Mouse (Mus musculus): ENCODE measurements around the gene Mdga2. TPM values are rescaled to one million over a fixed set of nuclear protein-coding genes. Genes with fewer than 3 reads are reported as not detected.

Mdga2 gene
- polyA plus RNA-seq, 1 experiment: 0.10 TPM

DNA sequence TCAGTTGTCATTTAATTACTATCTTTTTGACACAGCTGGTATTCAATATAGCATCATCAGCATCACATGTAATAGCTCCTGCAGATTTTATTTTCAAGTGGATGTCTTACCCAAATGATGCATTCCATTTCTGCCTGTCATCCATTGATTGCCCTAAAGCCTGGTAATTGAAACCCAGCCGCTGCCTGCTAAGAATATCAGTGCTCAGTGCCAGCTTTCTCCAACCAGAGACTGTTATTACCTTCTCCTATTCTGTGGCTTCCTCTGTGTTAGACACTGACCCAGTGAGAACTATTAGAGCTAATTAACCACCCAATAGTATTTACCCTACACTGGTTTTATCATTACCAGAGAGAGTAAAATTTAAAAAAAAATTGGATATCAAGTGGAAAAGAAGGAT, 333.7 kb downstream of the Mdga2 start:
- H3K36me3 ChIP-seq (ENCODE audit: control insufficient read depth, insufficient read depth, low read length): no peaks in the 10 kb centered on the region
- H3K27me3 ChIP-seq (ENCODE audit: control insufficient read depth, insufficient read depth, low read length): no peaks in the 10 kb centered on the region
- no peak overlapping the region for H3K4me3 ChIP-seq (ENCODE audit: low read depth, low read length)
- H3K4me1 ChIP-seq (ENCODE audit: control insufficient read depth, insufficient read depth, insufficient read length, low read length): no peaks in the 10 kb centered on the region
- H3K27ac ChIP-seq (ENCODE audit: insufficient read depth, low read depth, low read length): no peak overlapping the region
- TF ChIP-seq POLR2A (IDR thresholded peaks at IDR 0.05; ENCODE audit: low read depth, low read length) (no peak), CTCF (IDR thresholded peaks at IDR 0.05; ENCODE audit: extremely low read depth, insufficient read length, insufficient replicate concordance, low read depth, low read length) (no peak)
- WGBS: 72% methylated on average over 1 of the region's 1 CpGs

GRCm38 (mm10) chr12:66866199-66866598, 356.1 kb downstream of the Mdga2 start:
- Histone ChIP-seq H3K27ac (ENCODE audit: insufficient read depth, low read depth, low read length) (no peak overlapping the region), H3K4me1 (ENCODE audit: control insufficient read depth, insufficient read depth, insufficient read length, low read length) (no peaks in the 10 kb centered on the region), H3K27me3 (ENCODE audit: control insufficient read depth, insufficient read depth, low read length) (no peaks in the 10 kb centered on the region), H3K4me3 (ENCODE audit: low read depth, low read length) (no peak overlapping the region), H3K36me3 (ENCODE audit: control insufficient read depth, insufficient read depth, low read length) (no peaks in the 10 kb centered on the region)
- TF ChIP-seq POLR2A (IDR thresholded peaks at IDR 0.05; ENCODE audit: low read depth, low read length): no peak
- no peak for TF ChIP-seq CTCF (IDR thresholded peaks at IDR 0.05; ENCODE audit: extremely low read depth, insufficient read length, insufficient replicate concordance, low read depth, low read length)
- WGBS: 66% methylated on average over 3 of the region's 3 CpGs

GRCm38 (mm10) chr12:66853167-66853566, 369.2 kb downstream of the Mdga2 start:
- Histone ChIP-seq H3K27ac (ENCODE audit: insufficient read depth, low read depth, low read length) (no peak overlapping the region), H3K4me1 (ENCODE audit: control insufficient read depth, insufficient read depth, insufficient read length, low read length) (no peaks in the 10 kb centered on the region), H3K27me3 (ENCODE audit: control insufficient read depth, insufficient read depth, low read length) (no peaks in the 10 kb centered on the region), H3K36me3 (ENCODE audit: control insufficient read depth, insufficient read depth, low read length) (no peaks in the 10 kb centered on the region), H3K4me3 (ENCODE audit: low read depth, low read length) (no peak overlapping the region)
- 22% methylated on average over 3 of the region's 3 CpGs for WGBS
- TF ChIP-seq CTCF (IDR thresholded peaks at IDR 0.05; ENCODE audit: extremely low read depth, insufficient read length, insufficient replicate concordance, low read depth, low read length) (no peak), POLR2A (IDR thresholded peaks at IDR 0.05; ENCODE audit: low read depth, low read length) (no peak)

- WGBS: 57% methylated on average over 3 of the region's 3 CpGs
- H3K27me3 ChIP-seq (ENCODE audit: control insufficient read depth, insufficient read depth, low read length): no peaks in the 10 kb centered on the region
- H3K4me1 ChIP-seq (ENCODE audit: control insufficient read depth, insufficient read depth, insufficient read length, low read length): no peaks in the 10 kb centered on the region
- H3K4me3 ChIP-seq (ENCODE audit: low read depth, low read length): no peak overlapping the region
- TF ChIP-seq CTCF (IDR thresholded peaks at IDR 0.05; ENCODE audit: extremely low read depth, insufficient read length, insufficient replicate concordance, low read depth, low read length) (no peak), POLR2A (IDR thresholded peaks at IDR 0.05; ENCODE audit: low read depth, low read length) (no peak)
- H3K27ac ChIP-seq (ENCODE audit: insufficient read depth, low read depth, low read length): no peak overlapping the region
- no peaks in the 10 kb centered on the region for H3K36me3 ChIP-seq (ENCODE audit: control insufficient read depth, insufficient read depth, low read length)
Measured at GRCm38 (mm10) chr12:66840336-66840735, 382.0 kb downstream of the Mdga2 start.

GRCm38 (mm10) chr12:66755653-66756052, 466.7 kb downstream of the Mdga2 start:
- H3K27ac ChIP-seq (ENCODE audit: insufficient read depth, low read depth, low read length): no peak overlapping the region
- H3K4me1 ChIP-seq (ENCODE audit: control insufficient read depth, insufficient read depth, insufficient read length, low read length): no peaks in the 10 kb centered on the region
- no peak for TF ChIP-seq CTCF (IDR thresholded peaks at IDR 0.05; ENCODE audit: extremely low read depth, insufficient read length, insufficient replicate concordance, low read depth, low read length)
- no peaks in the 10 kb centered on the region for H3K36me3 ChIP-seq (ENCODE audit: control insufficient read depth, insufficient read depth, low read length)
- no peaks in the 10 kb centered on the region for H3K27me3 ChIP-seq (ENCODE audit: control insufficient read depth, insufficient read depth, low read length)
- H3K4me3 ChIP-seq (ENCODE audit: low read depth, low read length): no peak overlapping the region

DNA sequence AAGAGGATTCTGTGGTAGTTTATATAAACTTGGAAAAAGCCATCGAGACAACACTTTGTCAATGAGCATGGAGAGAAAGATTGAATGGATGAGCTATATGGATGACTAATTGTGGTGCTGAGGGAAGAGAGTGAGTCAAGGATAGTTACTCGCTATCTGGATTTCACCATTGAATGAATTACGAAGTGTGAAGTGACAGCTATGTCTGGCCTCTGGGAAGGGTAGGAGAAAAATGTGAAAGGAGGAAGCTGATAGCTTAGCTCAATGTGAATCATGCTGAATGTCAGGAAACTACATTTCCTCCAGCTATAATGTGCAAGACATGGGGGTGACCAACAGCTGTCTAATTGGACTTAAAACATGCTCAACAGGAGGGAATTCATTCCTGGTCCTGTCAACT, 487.8 kb downstream of the Mdga2 start:
- Histone ChIP-seq H3K27ac (ENCODE audit: insufficient read depth, low read depth, low read length) (no peak overlapping the region), H3K4me3 (ENCODE audit: low read depth, low read length) (no peak overlapping the region), H3K4me1 (ENCODE audit: control insufficient read depth, insufficient read depth, insufficient read length, low read length) (no peaks in the 10 kb centered on the region), H3K27me3 (ENCODE audit: control insufficient read depth, insufficient read depth, low read length) (no peaks in the 10 kb centered on the region), H3K36me3 (ENCODE audit: control insufficient read depth, insufficient read depth, low read length) (no peaks in the 10 kb centered on the region)
- WGBS: 64% methylated on average over 3 of the region's 3 CpGs
- TF ChIP-seq CTCF (IDR thresholded peaks at IDR 0.05; ENCODE audit: extremely low read depth, insufficient read length, insufficient replicate concordance, low read depth, low read length) (no peak), POLR2A (IDR thresholded peaks at IDR 0.05; ENCODE audit: low read depth, low read length) (no peak)

- WGBS: 87% methylated on average over 2 of the region's 2 CpGs
- Histone ChIP-seq H3K27me3 (ENCODE audit: control insufficient read depth, insufficient read depth, low read length) (no peaks in the 10 kb centered on the region), H3K36me3 (ENCODE audit: control insufficient read depth, insufficient read depth, low read length) (no peaks in the 10 kb centered on the region), H3K4me3 (ENCODE audit: low read depth, low read length) (no peak overlapping the region), H3K27ac (ENCODE audit: insufficient read depth, low read depth, low read length) (no peak overlapping the region), H3K4me1 (ENCODE audit: control insufficient read depth, insufficient read depth, insufficient read length, low read length) (no peaks in the 10 kb centered on the region)
- no peak for TF ChIP-seq CTCF (IDR thresholded peaks at IDR 0.05; ENCODE audit: extremely low read depth, insufficient read length, insufficient replicate concordance, low read depth, low read length)
- no peak for TF ChIP-seq POLR2A (IDR thresholded peaks at IDR 0.05; ENCODE audit: low read depth, low read length)
Measured at GRCm38 (mm10) chr12:66724474-66724873, 497.9 kb downstream of the Mdga2 start.

DNA sequence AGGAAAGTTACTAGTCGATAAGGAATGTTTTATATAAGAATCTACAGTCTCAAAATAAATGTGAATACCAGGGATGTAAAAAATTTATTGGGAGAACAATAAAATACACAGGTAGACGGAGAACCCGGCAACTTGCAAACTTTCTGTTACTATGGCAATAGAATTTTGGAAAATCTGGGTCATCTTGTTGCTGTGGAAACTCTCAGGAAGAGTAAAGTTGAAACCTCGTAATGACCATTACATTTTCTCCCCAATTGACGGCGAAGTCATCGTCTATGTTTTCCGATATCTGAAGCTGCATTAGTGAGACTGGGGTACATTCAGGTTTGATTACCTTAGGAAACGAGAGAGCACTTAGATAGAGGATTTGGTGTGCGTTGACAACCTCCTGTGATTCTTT, 514.0 kb downstream of the Mdga2 start:
- Histone ChIP-seq H3K4me3 (ENCODE audit: low read depth, low read length) (no peak overlapping the region), H3K4me1 (ENCODE audit: control insufficient read depth, insufficient read depth, insufficient read length, low read length) (no peaks in the 10 kb centered on the region), H3K36me3 (ENCODE audit: control insufficient read depth, insufficient read depth, low read length) (no peaks in the 10 kb centered on the region), H3K27me3 (ENCODE audit: control insufficient read depth, insufficient read depth, low read length) (no peaks in the 10 kb centered on the region), H3K27ac (ENCODE audit: insufficient read depth, low read depth, low read length) (no peak overlapping the region)
- no peak for TF ChIP-seq POLR2A (IDR thresholded peaks at IDR 0.05; ENCODE audit: low read depth, low read length)
- TF ChIP-seq CTCF (IDR thresholded peaks at IDR 0.05; ENCODE audit: extremely low read depth, insufficient read length, insufficient replicate concordance, low read depth, low read length): no peak
- WGBS: 76% methylated on average over 10 of the region's 10 CpGs

Data from small intestine, adult 2 months (tissue).